Mouse (Mus musculus) gastrocnemius, adult 8-10 months (tissue): ENCODE measurements around the gene Ofcc1. TPM values are rescaled to one million over a fixed set of nuclear protein-coding genes. Genes with fewer than 3 reads are reported as not detected.

Experiments used
- DNase-seq, 2 experiments: peaks; one replicate each; pipeline ENCODE4 v3.0.0; 2022; ENCODE audit warnings: low spot score in 2 of 2
- total RNA-seq, 4 experiments: library from RNA; stranded (reverse); gene quantifications; 2 replicates each; pipeline ENCODE4 v1.2.4; 2022

Gene Ofcc1
- total RNA-seq, 4 experiments from 2014 or later, result not detected

GRCm38 (mm10) chr13:40243821-40244220 is 117.4 kb downstream of the Ofcc1 start:
- no peak for DNase-seq

GRCm38 (mm10) chr13:40236356-40236755 is 124.9 kb downstream of the Ofcc1 start:
- no peak for DNase-seq

- no peak for DNase-seq
Measured at GRCm38 (mm10) chr13:40208314-40208713, 152.9 kb downstream of the Ofcc1 start.

- no peak for DNase-seq
Measured at GRCm38 (mm10) chr13:40181786-40182185, 179.5 kb downstream of the Ofcc1 start.

GRCm38 (mm10) chr13:40171775-40172174 is 189.5 kb downstream of the Ofcc1 start:
- no peak for DNase-seq

GRCm38 (mm10) chr13:40167871-40168270 is 193.4 kb downstream of the Ofcc1 start:
- DNase-seq, result no peak

GRCm38 (mm10) chr13:40155466-40155865 is 205.8 kb downstream of the Ofcc1 start:
- DNase-seq, result no peak

GRCm38 (mm10) chr13:40139906-40140305 is 221.3 kb downstream of the Ofcc1 start:
- no peak for DNase-seq

GRCm38 (mm10) chr13:40136096-40136495 is 225.2 kb downstream of the Ofcc1 start:
- no peak for DNase-seq

GRCm38 (mm10) chr13:40135670-40136069 is 225.6 kb downstream of the Ofcc1 start:
- no peak for DNase-seq

GRCm38 (mm10) chr13:40123868-40124267 is 237.4 kb downstream of the Ofcc1 start:
- no peak for DNase-seq

- DNase-seq, result no peak
Measured at GRCm38 (mm10) chr13:40112336-40112735, 248.9 kb downstream of the Ofcc1 start.

GRCm38 (mm10) chr13:40076236-40076635 is 285.0 kb downstream of the Ofcc1 start:
- no peak for DNase-seq

- DNase-seq, result no peak
Measured at GRCm38 (mm10) chr13:40074850-40075416, 286.3 kb downstream of the Ofcc1 start.

GRCm38 (mm10) chr13:40070004-40070403 is 291.2 kb downstream of the Ofcc1 start:
- DNase-seq, result no peak

- DNase-seq, result no peak
Measured at GRCm38 (mm10) chr13:40061281-40061680, 300.0 kb downstream of the Ofcc1 start.

- DNase-seq, result no peak
Measured at GRCm38 (mm10) chr13:40037881-40038280, 323.4 kb downstream of the Ofcc1 start.

GRCm38 (mm10) chr13:40036981-40037765 is 324.1 kb downstream of the Ofcc1 start:
- no peak for DNase-seq

- DNase-seq, result no peak
Measured at GRCm38 (mm10) chr13:40029426-40029825, 331.8 kb downstream of the Ofcc1 start.

GRCm38 (mm10) chr13:40028827-40029226 is 332.4 kb downstream of the Ofcc1 start:
- no peak for DNase-seq

GRCm38 (mm10) chr13:40025816-40026215 is 335.4 kb downstream of the Ofcc1 start:
- DNase-seq, result no peak

- no peak for DNase-seq
Measured at GRCm38 (mm10) chr13:40023201-40023777, 338.0 kb downstream of the Ofcc1 start.

- DNase-seq, result no peak
Measured at GRCm38 (mm10) chr13:40022609-40023008, 338.6 kb downstream of the Ofcc1 start.
